Comparison of ENCODE assay signal across 1 mouse cellular context in the genomic region with DNA sequence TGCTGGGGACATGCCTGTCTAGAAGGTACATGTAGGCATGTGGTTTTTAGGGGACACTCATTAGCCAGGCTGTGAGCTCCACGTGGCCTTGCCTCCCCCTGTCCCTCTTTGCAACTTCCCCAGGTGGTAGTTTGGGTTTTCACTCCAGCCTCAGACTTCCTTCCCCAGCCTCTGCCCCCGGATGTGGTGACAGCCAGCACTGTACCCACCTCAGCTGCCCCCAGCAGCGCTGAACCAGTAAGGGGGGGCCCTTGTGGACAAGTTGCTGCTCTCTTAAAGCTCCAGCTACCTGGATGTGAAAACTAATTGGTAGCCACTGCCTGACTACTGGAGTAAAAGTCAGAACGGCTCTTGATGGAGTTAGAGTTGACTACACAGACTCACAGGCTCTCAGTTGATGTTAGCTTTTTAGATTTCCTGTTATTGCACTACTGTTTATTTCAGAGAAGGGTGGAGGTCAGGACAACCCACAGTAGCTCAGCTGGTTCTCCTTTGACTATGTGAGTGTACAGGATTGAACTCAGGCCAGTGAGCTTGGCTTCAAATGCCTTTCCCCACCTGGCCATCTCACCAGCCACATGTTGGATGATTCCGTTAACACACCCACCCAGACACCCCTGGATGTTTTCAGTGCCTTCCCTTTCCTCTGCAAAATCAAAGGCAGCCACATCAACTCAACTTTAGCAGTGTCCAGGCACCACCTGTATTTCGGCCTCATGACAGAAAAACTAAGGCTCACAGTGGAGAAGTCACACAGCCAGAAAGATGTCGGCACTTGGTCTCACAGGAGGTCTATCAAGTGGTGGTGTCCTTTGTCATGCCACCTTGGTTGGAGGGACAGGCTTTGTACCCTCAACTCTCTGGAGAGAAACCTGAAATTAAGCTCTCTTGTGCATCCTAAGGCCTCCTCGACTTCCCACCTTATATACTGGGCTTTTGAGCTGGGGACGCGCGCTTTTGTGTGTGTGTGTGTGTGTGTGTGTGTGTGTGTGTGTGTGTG.
TF ChIP-seq lines count a peak whose summit lies in the region.

No protein-coding gene starts in this region.

TF ChIP-seq in CH12.LX, 34 proteins besides CTCF, POLR2A, EP300 and RAD21 (continued from another document):
- peak; percentile 63 for TF ChIP-seq ETS1 (conservative IDR thresholded peaks at IDR 0.05; ENCODE audit: low read depth, low read length)
- peak; percentile 98 for TF ChIP-seq MAZ (IDR thresholded peaks at IDR 0.05; ENCODE audit: low read depth, low read length)
- peak; percentile 38 for TF ChIP-seq USF1 (IDR thresholded peaks at IDR 0.05; ENCODE audit: low read depth, low read length)
- no peak; the same call in 1 of the 2 replicates for TF ChIP-seq MEF2A (IDR thresholded peaks at IDR 0.05; ENCODE audit: borderline replicate concordance, low read depth, low read length)
- TF ChIP-seq SIN3A (IDR thresholded peaks at IDR 0.05; ENCODE audit: low read length) = peak; percentile 77
- TF ChIP-seq ZMIZ1 (IDR thresholded peaks at IDR 0.05; ENCODE audit: low read depth, low read length) = no peak
- TF ChIP-seq TCF12 (IDR thresholded peaks at IDR 0.05; ENCODE audit: low read depth, low read length) = peak; percentile 73
- TF ChIP-seq MYC (IDR thresholded peaks at IDR 0.05; ENCODE audit: low read depth, low read length) = peak; percentile 99
- TF ChIP-seq POLR2AphosphoS2 (IDR thresholded peaks at IDR 0.05; ENCODE audit: low read depth, low read length) = peak; percentile 57; the same call in 1 of the 2 replicates
- TF ChIP-seq GABPA (IDR thresholded peaks at IDR 0.05; ENCODE audit: insufficient replicate concordance, low read depth, low read length) = no peak
- peak; percentile 98 for TF ChIP-seq MAX (IDR thresholded peaks at IDR 0.05; ENCODE audit: low read length)
- TF ChIP-seq KAT2A (IDR thresholded peaks at IDR 0.05; ENCODE audit: insufficient replicate concordance, low read length) = no peak
- TF ChIP-seq ZC3H11A (IDR thresholded peaks at IDR 0.05; ENCODE audit: low read depth, low read length) = no peak
- peak; percentile 19; the same call in 1 of the 2 replicates for TF ChIP-seq HCFC1 (IDR thresholded peaks at IDR 0.05; ENCODE audit: low read depth, low read length)
- TF ChIP-seq NRF1 (IDR thresholded peaks at IDR 0.05; ENCODE audit: low read depth, low read length) = no peak
- TF ChIP-seq E2F4 (IDR thresholded peaks at IDR 0.05; ENCODE audit: insufficient replicate concordance, low read depth, low read length) = no peak
- peak; percentile 67 for TF ChIP-seq BHLHE40 (IDR thresholded peaks at IDR 0.05; ENCODE audit: low read depth, low read length)
- TF ChIP-seq ELF1 (IDR thresholded peaks at IDR 0.05; ENCODE audit: low read depth, low read length) = peak; percentile 44; the same call in 1 of the 2 replicates
